Mouse (Mus musculus) granulocyte monocyte progenitor cell, adult 5-6 weeks (primary cell): ENCODE data around the gene Aldh3a1. TPM values are rescaled to one million over a fixed set of nuclear protein-coding genes. Genes with fewer than 3 reads are reported as not detected.

Experiments
- ATAC-seq: replicated peaks from 2 replicates; pipeline ENCODE4 v1.8.0; 2016; ENCODE audit warnings: mild to moderate bottlenecking, moderate TSS enrichment, inconsistent platforms; ENCODE audit not compliant: poor library complexity, severe bottlenecking
- total RNA-seq, 2 experiments: library from RNA; stranded (forward) in 1 of 2; stranded (reverse) in 1 of 2; fragments of 200-712, 200-1000 nt in 1 of 2; fragments of >200 nt in 1 of 2; fragmentation: Nextera tagmentation in 1 of 2; gene quantifications; 2 replicates each; pipeline ENCODE4 v1.2.3; 2014 to 2017

The Aldh3a1 gene
- total RNA-seq, 2 experiments from 2014 or later: not detected

- ATAC-seq: no peak
These were observed 21.1 kb downstream of the Aldh3a1 start for GRCm38 (mm10) chr11:61228406-61228805.

DNA sequence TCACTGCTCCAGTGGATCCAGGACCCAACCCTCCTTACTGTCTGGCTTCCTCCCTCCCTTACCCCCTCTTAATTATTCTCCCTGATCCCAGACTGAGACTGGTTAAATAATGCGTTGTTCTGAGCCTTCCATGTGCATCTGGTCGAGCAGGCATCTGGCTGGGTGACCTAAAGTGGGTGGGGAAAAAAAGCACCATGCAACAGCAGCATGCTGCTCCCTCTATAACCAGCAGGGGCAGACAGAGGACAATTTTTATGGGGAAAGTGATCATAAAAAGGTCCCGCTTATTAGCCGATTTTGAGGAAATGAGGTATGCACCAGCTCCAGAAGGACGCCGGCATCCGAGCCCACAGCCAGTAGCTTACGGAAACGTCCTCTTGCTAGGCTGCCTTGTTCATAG is 24.0 kb downstream of the Aldh3a1 start:
- peak; percentile 93 for ATAC-seq

DNA sequence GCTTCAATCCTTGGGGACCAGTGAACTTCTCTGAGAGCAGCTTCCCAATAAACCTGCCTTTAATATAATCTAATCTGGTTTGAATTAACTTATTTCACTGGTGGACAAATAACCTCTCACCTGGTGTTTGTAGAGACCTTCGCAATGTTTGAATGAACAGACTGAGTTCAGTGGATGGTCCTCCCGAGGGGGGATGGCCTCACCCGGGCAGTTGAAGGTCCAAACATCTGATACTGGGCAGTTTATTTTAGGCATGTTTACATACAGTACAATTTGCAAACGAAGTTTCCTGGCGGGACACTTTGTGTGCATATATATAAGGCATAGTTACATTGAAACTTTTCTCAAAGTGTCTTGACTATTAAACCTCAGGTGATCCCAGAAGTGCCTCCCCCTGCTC is 26.8 kb downstream of the Aldh3a1 start:
- ATAC-seq: no peak

DNA sequence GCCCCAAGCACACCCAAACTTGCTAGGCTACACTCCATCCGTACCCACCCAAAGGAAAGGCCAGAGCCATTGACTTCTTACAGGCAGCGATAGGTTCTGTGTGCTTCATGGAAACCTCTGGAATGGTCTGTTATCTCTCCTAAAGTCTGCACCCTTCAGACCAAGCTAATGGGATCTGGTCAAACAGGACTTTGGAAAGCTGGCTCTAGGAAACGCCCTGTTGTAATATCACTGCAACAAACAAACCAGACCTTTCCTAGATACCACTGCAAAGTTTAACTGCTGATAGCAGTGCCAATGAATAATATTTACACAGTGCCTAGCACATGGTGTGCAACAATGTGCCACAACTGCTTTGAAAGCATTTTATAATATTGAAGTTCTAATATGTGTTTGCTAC is 28.7 kb downstream of the Aldh3a1 start:
- no peak for ATAC-seq

DNA sequence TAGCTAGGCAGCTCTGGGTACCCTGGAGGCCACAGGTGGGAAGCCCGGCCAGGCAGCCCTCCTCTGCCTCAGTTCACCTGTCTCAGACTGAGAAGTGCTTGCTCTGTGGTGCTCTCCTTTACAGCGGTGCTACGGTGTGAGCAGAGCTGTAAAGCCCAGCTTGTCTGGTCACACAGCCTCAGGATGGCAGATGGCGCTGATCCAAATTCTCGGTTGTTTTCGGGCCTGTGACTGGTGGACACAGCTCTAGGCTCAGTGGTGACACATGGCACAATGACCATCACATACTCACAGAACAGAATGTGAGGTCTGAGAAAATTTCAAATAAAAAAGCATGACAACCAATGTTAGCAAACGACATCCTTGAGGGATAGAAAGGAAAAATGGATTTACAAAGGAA is 37.1 kb downstream of the Aldh3a1 start:
- no peak for ATAC-seq

DNA sequence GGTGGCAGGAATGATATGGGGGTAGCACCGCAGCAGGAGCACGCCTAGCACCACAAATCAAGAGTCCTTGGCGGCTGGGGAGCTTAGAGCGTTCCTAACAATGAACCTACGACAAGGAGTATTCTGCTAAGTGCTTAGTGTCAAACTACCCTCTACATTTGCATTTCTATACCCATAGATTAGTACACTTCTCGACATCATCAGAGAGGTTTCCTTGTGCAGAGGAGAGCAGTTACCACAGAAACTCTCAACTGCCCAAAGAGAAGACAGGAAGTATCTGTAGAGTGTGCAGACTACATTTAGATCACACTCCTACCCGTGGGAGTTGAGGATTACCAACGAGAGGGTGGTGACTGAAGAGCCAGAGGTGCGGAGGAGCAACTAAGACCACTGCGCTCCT is 44.4 kb downstream of the Aldh3a1 start:
- no peak for ATAC-seq

- no peak for ATAC-seq
These were observed 45.5 kb downstream of the Aldh3a1 start for GRCm38 (mm10) chr11:61252807-61253206.

- no peak for ATAC-seq
These were observed 51.8 kb downstream of the Aldh3a1 start for GRCm38 (mm10) chr11:61259106-61259505.

DNA sequence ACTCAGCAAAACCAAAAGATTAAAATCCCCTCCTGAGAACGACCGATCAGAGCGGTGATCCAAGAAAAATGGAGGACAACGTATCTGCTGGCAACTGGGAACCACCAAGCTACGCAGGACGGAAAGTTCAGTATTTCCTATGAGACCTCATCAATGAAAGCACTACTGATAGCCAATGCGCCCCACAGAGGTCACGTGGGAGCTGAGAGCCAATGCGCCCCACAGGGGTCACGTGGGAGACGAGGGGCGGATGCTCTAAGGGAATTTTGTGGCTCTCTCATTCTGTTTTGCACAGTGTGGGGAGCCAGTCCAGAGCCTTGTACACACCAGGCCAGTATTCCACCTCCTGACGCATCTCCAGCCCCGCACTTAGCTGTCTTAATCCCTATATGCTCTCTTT is 55.2 kb downstream of the Aldh3a1 start:
- no peak for ATAC-seq

- no peak for ATAC-seq
These were observed 56.5 kb downstream of the Aldh3a1 start for GRCm38 (mm10) chr11:61263841-61264240.

DNA sequence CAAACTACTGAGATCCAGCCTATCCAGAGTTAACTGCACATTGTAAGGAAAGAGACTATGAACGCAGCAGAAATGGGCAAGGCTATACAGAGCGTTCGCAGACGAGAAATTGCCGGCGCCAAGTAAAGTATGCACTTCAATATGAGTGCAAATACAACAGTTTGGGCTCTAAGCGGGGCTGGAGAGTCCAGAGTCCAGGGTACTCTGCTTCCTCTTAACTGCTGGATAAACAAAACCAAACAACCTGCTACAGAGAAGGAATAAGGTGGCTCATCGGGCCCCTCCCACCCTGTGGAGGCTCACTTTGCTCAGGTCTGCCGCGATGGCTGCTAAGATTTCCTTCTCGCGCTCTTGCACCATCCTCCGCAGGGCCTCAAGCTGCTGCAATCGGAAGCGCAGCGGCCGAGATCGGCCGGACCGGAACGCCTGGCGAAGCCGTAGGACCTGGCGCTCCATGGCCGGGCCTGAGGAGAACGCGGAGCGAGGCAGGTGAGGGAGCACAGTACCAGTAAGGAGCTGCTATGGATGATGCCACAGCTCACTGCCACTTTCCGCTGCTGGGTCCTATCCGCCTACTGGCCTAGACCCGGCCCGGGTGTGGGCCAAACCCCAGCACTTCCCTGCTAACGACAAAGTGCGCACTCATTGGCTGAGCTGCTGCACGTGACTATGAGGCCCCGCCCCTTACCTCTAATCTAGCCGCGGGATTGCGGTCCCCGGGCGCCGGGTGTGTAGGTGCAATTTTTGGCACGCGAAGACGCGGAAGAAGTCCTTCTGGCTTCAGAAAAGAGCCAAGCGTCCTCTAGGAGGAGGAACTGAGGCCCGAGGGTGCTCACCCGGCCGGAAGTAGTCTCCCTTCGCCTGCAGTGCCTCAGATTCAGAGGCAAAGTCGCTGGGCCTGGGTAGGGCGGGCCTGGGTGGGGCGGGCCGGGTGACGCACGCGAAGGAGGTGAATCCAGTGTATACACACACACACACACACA is 59.5 kb downstream of the Aldh3a1 start, which contains the start of gene Aldh3a2:
Gene Aldh3a2 (minus strand): TSS at position 914 of the 983 bp plus-strand sequence.
- ATAC-seq: peak; percentile 96

Other genes with a start within 250 kb of the Aldh3a1 start
- gene Kcnj12, start 185.0 kb upstream of the Aldh3a1 start, total RNA-seq (2014; fragmentation: Nextera tagmentation): not detected in 2 replicates
- not detected in 2 replicates for gene Kcnj12, start 185.0 kb upstream of the Aldh3a1 start, total RNA-seq (2017)
- 31.7 and 41.3 TPM in 2 replicates for gene Tnfrsf13b, start 80.8 kb upstream of the Aldh3a1 start, total RNA-seq (2014; fragmentation: Nextera tagmentation)
- gene Tnfrsf13b, start 80.8 kb upstream of the Aldh3a1 start, total RNA-seq (2017): 55.8 and 121 TPM in 2 replicates
- 23.3 and 34.2 TPM in 2 replicates for gene Usp22, start 32.5 kb upstream of the Aldh3a1 start, total RNA-seq (2014; fragmentation: Nextera tagmentation)
- 52.4 and 63.5 TPM in 2 replicates for gene Usp22, start 32.5 kb upstream of the Aldh3a1 start, total RNA-seq (2017)
- gene Aldh3a2, start 59.9 kb downstream of the Aldh3a1 start, total RNA-seq (2014; fragmentation: Nextera tagmentation): 18.5 and 20.9 TPM in 2 replicates
- 22.3 and 27.3 TPM in 2 replicates for gene Aldh3a2, start 59.9 kb downstream of the Aldh3a1 start, total RNA-seq (2017)
- gene Slc47a2, start 135.3 kb downstream of the Aldh3a1 start, total RNA-seq (2014; fragmentation: Nextera tagmentation): not detected in 2 replicates
- gene Slc47a2, start 135.3 kb downstream of the Aldh3a1 start, total RNA-seq (2017): not detected in 2 replicates
- gene Slc47a1, start 170.8 kb downstream of the Aldh3a1 start, total RNA-seq (2014; fragmentation: Nextera tagmentation): not detected in 2 replicates
- gene Slc47a1, start 170.8 kb downstream of the Aldh3a1 start, total RNA-seq (2017): not detected in 2 replicates
- not detected in 2 replicates for gene Rnf112, start 246.6 kb downstream of the Aldh3a1 start, total RNA-seq (2014; fragmentation: Nextera tagmentation)
- not detected in 2 replicates for gene Rnf112, start 246.6 kb downstream of the Aldh3a1 start, total RNA-seq (2017)